Mouse (Mus musculus): Measurements from ENCODE around the gene Megf9. TPM values are rescaled to one million over a fixed set of nuclear protein-coding genes. Genes with fewer than 3 reads are reported as not detected.

Megf9 gene
- polyA plus RNA-seq, 1 experiment: 7.0 TPM

DNA sequence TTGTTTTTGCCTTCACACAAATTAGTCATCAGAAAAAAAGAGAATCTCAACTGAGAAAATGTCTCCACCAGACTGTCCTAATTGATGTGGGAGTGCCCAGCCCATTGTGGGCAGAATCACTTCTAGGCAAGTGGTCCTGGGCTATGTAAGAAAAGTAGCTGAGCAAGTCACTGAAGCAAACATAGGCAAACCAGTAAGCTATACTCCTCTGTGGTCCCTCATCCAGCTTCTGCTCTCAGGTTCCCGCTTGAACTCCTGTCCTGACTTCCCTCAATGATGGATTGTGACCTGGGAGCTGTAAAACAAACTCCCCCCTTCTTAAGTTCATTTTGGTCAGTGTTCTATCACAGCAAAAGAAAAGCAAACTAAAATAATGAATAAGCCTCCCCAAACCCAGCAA lies 37.8 kb downstream of the Megf9 start:
- Histone ChIP-seq H3K4me1 (ENCODE audit: control insufficient read depth, insufficient read depth, low read length) (no peaks in the 10 kb centered on the region), H3K27ac (ENCODE audit: control insufficient read depth, insufficient read depth, low read depth, low read length, poor library complexity) (no peak overlapping the region), H3K4me3 (replicated peaks; ENCODE audit: control insufficient read depth, low read depth, low read length) (no peak overlapping the region)
- TF ChIP-seq POLR2A (IDR thresholded peaks at IDR 0.05; ENCODE audit: borderline replicate concordance, control insufficient read depth, low read depth, low read length) (no peak), CTCF (IDR thresholded peaks at IDR 0.05; ENCODE audit: control insufficient read depth, insufficient read depth, low read length) (no peak)
- WGBS: 83% methylated on average over 1 of the region's 1 CpGs

GRCm38 (mm10) chr4:70489792-70490191 lies 45.0 kb downstream of the Megf9 start:
- Histone ChIP-seq H3K27ac (ENCODE audit: control insufficient read depth, insufficient read depth, low read depth, low read length, poor library complexity) (no peak overlapping the region), H3K4me3 (replicated peaks; ENCODE audit: control insufficient read depth, low read depth, low read length) (no peak overlapping the region), H3K4me1 (ENCODE audit: control insufficient read depth, insufficient read depth, low read length) (no peaks in the 10 kb centered on the region)
- TF ChIP-seq POLR2A (IDR thresholded peaks at IDR 0.05; ENCODE audit: borderline replicate concordance, control insufficient read depth, low read depth, low read length): no peak
- no peak for TF ChIP-seq CTCF (IDR thresholded peaks at IDR 0.05; ENCODE audit: control insufficient read depth, insufficient read depth, low read length)
- 82% methylated on average over 2 of the region's 2 CpGs for WGBS

- 86% methylated on average over 3 of the region's 3 CpGs for WGBS
- TF ChIP-seq POLR2A (IDR thresholded peaks at IDR 0.05; ENCODE audit: borderline replicate concordance, control insufficient read depth, low read depth, low read length): no peak
- no peak for TF ChIP-seq CTCF (IDR thresholded peaks at IDR 0.05; ENCODE audit: control insufficient read depth, insufficient read depth, low read length)
- Histone ChIP-seq H3K4me3 (replicated peaks; ENCODE audit: control insufficient read depth, low read depth, low read length) (no peak overlapping the region), H3K4me1 (ENCODE audit: control insufficient read depth, insufficient read depth, low read length) (no peaks in the 10 kb centered on the region), H3K27ac (ENCODE audit: control insufficient read depth, insufficient read depth, low read depth, low read length, poor library complexity) (no peak overlapping the region)
Observed at GRCm38 (mm10) chr4:70488415-70488814, 46.4 kb downstream of the Megf9 start.

DNA sequence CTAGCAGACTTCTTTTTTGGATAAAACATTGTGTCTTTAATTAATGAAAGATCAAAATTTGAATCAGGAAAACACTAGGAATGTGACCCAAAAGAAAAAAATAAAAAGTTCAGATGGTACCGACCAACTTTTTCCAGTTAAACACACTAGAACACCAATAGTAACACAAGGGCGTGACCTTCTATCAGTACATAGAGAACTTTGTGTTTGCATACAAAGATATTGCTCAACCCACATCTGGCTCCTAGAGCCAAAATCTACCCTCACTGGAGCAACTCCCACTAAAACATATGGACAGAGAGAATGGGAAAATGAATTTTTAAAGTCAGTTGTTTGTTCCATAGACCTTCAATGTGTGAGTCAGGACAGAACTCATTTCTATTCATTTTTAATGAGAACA lies 50.7 kb downstream of the Megf9 start:
- no peaks in the 10 kb centered on the region for H3K4me1 ChIP-seq (ENCODE audit: control insufficient read depth, insufficient read depth, low read length)
- WGBS: 87% methylated on average over 2 of the region's 2 CpGs
- H3K27ac ChIP-seq (ENCODE audit: control insufficient read depth, insufficient read depth, low read depth, low read length, poor library complexity): no peak overlapping the region
- TF ChIP-seq CTCF (IDR thresholded peaks at IDR 0.05; ENCODE audit: control insufficient read depth, insufficient read depth, low read length) (no peak), POLR2A (IDR thresholded peaks at IDR 0.05; ENCODE audit: borderline replicate concordance, control insufficient read depth, low read depth, low read length) (no peak)
- no peak overlapping the region for H3K4me3 ChIP-seq (replicated peaks; ENCODE audit: control insufficient read depth, low read depth, low read length)

DNA sequence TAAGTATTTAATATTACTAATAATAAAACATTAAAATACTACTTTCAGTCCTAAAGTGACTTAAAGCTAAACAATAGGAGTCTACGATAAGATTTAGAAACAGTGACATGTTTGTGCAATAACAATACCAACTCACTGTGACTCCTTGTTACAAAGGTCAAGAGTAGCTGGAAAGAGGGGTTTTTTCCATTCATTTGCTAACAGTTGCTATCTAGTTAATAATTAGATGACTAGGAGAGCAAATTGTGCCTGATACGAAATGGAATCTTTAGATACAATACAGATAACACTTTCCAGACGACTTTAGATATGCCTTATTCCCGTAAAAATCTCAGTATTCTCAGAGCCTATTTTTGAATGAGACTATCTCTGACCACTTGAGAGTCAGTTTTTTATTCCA lies 52.9 kb downstream of the Megf9 start:
- Histone ChIP-seq H3K4me1 (ENCODE audit: control insufficient read depth, insufficient read depth, low read length) (no peaks in the 10 kb centered on the region), H3K27ac (ENCODE audit: control insufficient read depth, insufficient read depth, low read depth, low read length, poor library complexity) (no peak overlapping the region), H3K4me3 (replicated peaks; ENCODE audit: control insufficient read depth, low read depth, low read length) (no peak overlapping the region)
- TF ChIP-seq CTCF (IDR thresholded peaks at IDR 0.05; ENCODE audit: control insufficient read depth, insufficient read depth, low read length): no peak
- no peak for TF ChIP-seq POLR2A (IDR thresholded peaks at IDR 0.05; ENCODE audit: borderline replicate concordance, control insufficient read depth, low read depth, low read length)
- 84% methylated on average over 4 of the region's 4 CpGs for WGBS

DNA sequence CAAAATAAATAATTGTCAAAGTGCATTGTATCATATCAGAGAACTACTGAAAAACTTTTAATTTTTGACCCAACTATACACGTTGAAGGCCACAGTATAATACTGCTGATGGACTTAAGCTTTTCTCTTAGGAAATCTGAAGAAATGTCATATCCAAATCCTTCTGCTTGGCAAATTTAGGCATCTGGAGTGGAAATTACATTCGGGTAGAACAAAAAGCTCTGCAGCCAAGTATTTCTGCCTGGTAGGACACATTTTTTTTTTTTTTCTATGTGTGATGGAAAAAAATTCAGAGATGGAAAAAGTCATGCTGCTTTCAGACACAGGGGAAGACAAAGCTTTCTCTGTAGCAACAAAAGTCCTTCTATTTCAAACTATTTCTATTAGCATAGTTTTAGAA lies 63.4 kb downstream of the Megf9 start:
- no peak overlapping the region for H3K27ac ChIP-seq (ENCODE audit: control insufficient read depth, insufficient read depth, low read depth, low read length, poor library complexity)
- no peak for TF ChIP-seq CTCF (IDR thresholded peaks at IDR 0.05; ENCODE audit: control insufficient read depth, insufficient read depth, low read length)
- TF ChIP-seq POLR2A (IDR thresholded peaks at IDR 0.05; ENCODE audit: borderline replicate concordance, control insufficient read depth, low read depth, low read length): no peak
- 75% methylated on average over 2 of the region's 2 CpGs for WGBS

GRCm38 (mm10) chr4:70465921-70466689 lies 68.7 kb downstream of the Megf9 start:
- 82% methylated on average over 1 of the region's 1 CpGs for WGBS
- H3K4me3 ChIP-seq (replicated peaks; ENCODE audit: control insufficient read depth, low read depth, low read length): no peak overlapping the region
- TF ChIP-seq CTCF (IDR thresholded peaks at IDR 0.05; ENCODE audit: control insufficient read depth, insufficient read depth, low read length) (no peak), POLR2A (IDR thresholded peaks at IDR 0.05; ENCODE audit: borderline replicate concordance, control insufficient read depth, low read depth, low read length) (no peak)
- H3K4me1 ChIP-seq (ENCODE audit: control insufficient read depth, insufficient read depth, low read length): no peaks in the 10 kb centered on the region
- H3K27ac ChIP-seq (ENCODE audit: control insufficient read depth, insufficient read depth, low read depth, low read length, poor library complexity): no peak overlapping the region

More for the DNA sequence above, 63.4 kb downstream of the Megf9 start:
- H3K4me3 ChIP-seq (replicated peaks; ENCODE audit: control insufficient read depth, low read depth, low read length): no peak overlapping the region
- no peaks in the 10 kb centered on the region for H3K4me1 ChIP-seq (ENCODE audit: control insufficient read depth, insufficient read depth, low read length)

DNA sequence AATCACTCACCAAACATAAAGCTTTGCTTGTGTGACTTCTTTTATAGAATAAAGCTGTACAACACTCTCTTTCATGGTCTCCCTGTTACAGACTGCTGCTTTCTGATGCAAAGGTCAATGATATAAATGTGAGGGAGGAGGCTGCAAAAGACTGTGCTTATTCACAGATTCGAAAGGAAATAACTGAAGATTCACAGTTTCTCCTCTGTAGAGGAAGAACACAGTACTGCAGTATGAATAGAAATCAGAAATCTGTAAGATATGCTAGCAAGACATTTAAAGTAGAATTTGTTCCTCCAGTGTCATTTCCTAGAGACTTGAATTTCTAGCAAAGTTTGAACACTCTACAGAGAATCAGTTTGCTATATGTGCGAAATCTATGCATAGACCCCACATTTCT lies 71.5 kb downstream of the Megf9 start:
- no peak overlapping the region for H3K4me3 ChIP-seq (replicated peaks; ENCODE audit: control insufficient read depth, low read depth, low read length)
- WGBS: 85% methylated on average over 2 of the region's 2 CpGs
- TF ChIP-seq CTCF (IDR thresholded peaks at IDR 0.05; ENCODE audit: control insufficient read depth, insufficient read depth, low read length) (no peak), POLR2A (IDR thresholded peaks at IDR 0.05; ENCODE audit: borderline replicate concordance, control insufficient read depth, low read depth, low read length) (no peak)
- H3K27ac ChIP-seq (ENCODE audit: control insufficient read depth, insufficient read depth, low read depth, low read length, poor library complexity): no peak overlapping the region
- H3K4me1 ChIP-seq (ENCODE audit: control insufficient read depth, insufficient read depth, low read length): no peaks in the 10 kb centered on the region

GRCm38 (mm10) chr4:70461416-70461815 lies 73.4 kb downstream of the Megf9 start:
- Histone ChIP-seq H3K4me1 (ENCODE audit: control insufficient read depth, insufficient read depth, low read length) (no peaks in the 10 kb centered on the region), H3K4me3 (replicated peaks; ENCODE audit: control insufficient read depth, low read depth, low read length) (no peak overlapping the region), H3K27ac (ENCODE audit: control insufficient read depth, insufficient read depth, low read depth, low read length, poor library complexity) (no peak overlapping the region)
- TF ChIP-seq CTCF (IDR thresholded peaks at IDR 0.05; ENCODE audit: control insufficient read depth, insufficient read depth, low read length): no peak
- TF ChIP-seq POLR2A (IDR thresholded peaks at IDR 0.05; ENCODE audit: borderline replicate concordance, control insufficient read depth, low read depth, low read length): no peak
